18 mouse cellular contexts compared by ENCODE assay signal in genomic region chr9:61816589-61817179, GRCm38 (mm10).
"Had no signal": no experiment of that assay in that cellular context is flagged by ENCODE, and none has a peak within 500 bp of the region (broad histone marks: within the 10 kb centered on the region; RNA-seq: fewer than 3 reads in every experiment).

No protein-coding gene starts in this region.

- H3K27ac ChIP-seq: kidney, postnatal 0 days; layer of hippocampus, adult 2 months; left cerebral cortex, adult 2 months; limb, embryonic 12.5 days; limb, embryonic 15.5 days; liver, embryonic 12.5 days; liver, embryonic 15.5 days had no signal

- H3K9me3 ChIP-seq: limb, embryonic 15.5 days; liver, embryonic 12.5 days; liver, embryonic 15.5 days had no signal

- H3K4me2 ChIP-seq: limb, embryonic 12.5 days; limb, embryonic 15.5 days; liver, embryonic 12.5 days; liver, embryonic 15.5 days had no signal

- DNase-seq: kidney, adult 2 months; layer of hippocampus, postnatal 36 days; lung, adult 2 months; lung, postnatal 14 days; lung, postnatal 4 days; midbrain, embryonic 14.5 days; right cerebral cortex, postnatal 25 days; spleen, adult 18-20 months; thymus, adult 2 months; thymus, postnatal 14 days; thymus, postnatal 4 days had no signal

- H3K36me3 ChIP-seq: limb, embryonic 12.5 days; limb, embryonic 15.5 days; liver, embryonic 12.5 days; liver, embryonic 15.5 days had no signal

- H3K27me3 ChIP-seq: limb, embryonic 15.5 days; liver, embryonic 15.5 days had no signal

- H3K4me1 ChIP-seq: liver, embryonic 12.5 days had no signal

- H3K4me3 ChIP-seq: layer of hippocampus, adult 2 months; left cerebral cortex, adult 2 months; limb, embryonic 12.5 days; limb, embryonic 15.5 days; liver, embryonic 12.5 days; liver, embryonic 15.5 days had no signal

- H3K9ac ChIP-seq: limb, embryonic 12.5 days; limb, embryonic 15.5 days; liver, embryonic 12.5 days; liver, embryonic 15.5 days had no signal

- ATAC-seq: liver, embryonic 12.5 days had no signal
